Mouse (Mus musculus): Measurements from ENCODE around the gene Ppfibp1. TPM values are rescaled to one million over a fixed set of nuclear protein-coding genes. Genes with fewer than 3 reads are reported as not detected.

The Ppfibp1 gene
- total and polyA plus RNA-seq, 3 experiments: 23.4 to 28.2 (median 28.2) TPM

DNA sequence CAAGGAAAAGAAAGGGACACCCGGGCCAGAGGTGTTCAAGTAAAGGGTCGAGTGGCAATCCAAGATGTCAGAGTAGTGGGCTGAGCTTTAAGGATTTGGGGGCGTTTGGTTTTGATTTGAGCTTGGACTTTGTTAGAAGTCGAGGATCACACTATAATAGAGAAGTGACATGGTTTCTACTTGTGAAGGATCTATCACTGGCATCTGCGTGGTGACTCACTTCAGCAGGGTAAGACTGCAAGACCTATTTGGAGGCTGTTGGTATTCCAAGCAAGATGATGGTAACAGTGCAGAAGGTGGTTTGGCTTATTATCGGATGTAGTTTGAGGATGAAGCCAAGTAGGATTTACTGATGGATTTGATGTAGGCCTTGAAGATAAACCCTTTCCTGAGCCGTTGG, 155.3 kb downstream of the Ppfibp1 start:
- peak; percentile 17 for DNase-seq (ENCODE audit: extremely low read depth)
- Histone ChIP-seq H3K27me3 (replicated peaks) (no peaks in the 10 kb centered on the region), H3K9ac (ENCODE audit: insufficient read depth, low read depth) (peak overlapping the region; percentile 62), H3K4me3 (replicated peaks in 1 of 3; ENCODE audit: low read depth in 2 of 3, low read length in 2 of 3, poor library complexity in 1 of 3) (peak overlapping the region; percentile 86 to 97 (median 97)), H3K4me1 (ENCODE audit: control insufficient read depth in 1 of 2, insufficient read depth in 2 of 2) (peaks cover 9 to 20% of the 10 kb centered on the region in 2 experiments), H3K79me2 (replicated peaks; ENCODE audit: control insufficient read depth, extremely low read depth, insufficient read depth, poor library complexity, severe bottlenecking) (peaks cover 28% of the 10 kb centered on the region), H3K36me3 (replicated peaks in 1 of 2; ENCODE audit: control insufficient read depth in 1 of 2, insufficient read depth in 1 of 2, low read length in 1 of 2) (peaks cover 26 to 37% of the 10 kb centered on the region in 2 experiments), H3K27ac (ENCODE audit: insufficient read depth, low read depth) (no peak overlapping the region), H3K9me3 (replicated peaks; ENCODE audit: low read length) (peaks cover 2% of the 10 kb centered on the region), H3K4me2 (ENCODE audit: insufficient read depth, low read depth, poor library complexity, severe bottlenecking) (peak overlapping the region; percentile 88)
- TF ChIP-seq CHD1 (IDR thresholded peaks at IDR 0.05; ENCODE audit: low read depth, low read length) (no peak), NRF1 (IDR thresholded peaks at IDR 0.05; ENCODE audit: low read depth, low read length) (no peak), ELF1 (IDR thresholded peaks at IDR 0.05; ENCODE audit: low read depth, low read length) (no peak), MAZ (IDR thresholded peaks at IDR 0.05; ENCODE audit: low read depth, low read length) (no peak), MEF2A (IDR thresholded peaks at IDR 0.05; ENCODE audit: borderline replicate concordance, low read depth, low read length) (no peak), PAX5 (IDR thresholded peaks at IDR 0.05; ENCODE audit: low read length) (no peak), JUN (IDR thresholded peaks at IDR 0.05; ENCODE audit: insufficient read depth, low read depth, low read length) (no peak), MYC (IDR thresholded peaks at IDR 0.05; ENCODE audit: low read depth, low read length) (no peak), POLR2A (IDR thresholded peaks at IDR 0.05; ENCODE audit: low read depth, low read length) (no peak)
- dilution Hi-C loops (cut with MboI; ENCODE audit: extremely low pct_ligation_motif_present, extremely low pct_unique_long_range_greater_than_20kb, low sequenced_read_pairs): no loop called here
- in situ Hi-C loops (cut with MboI; ENCODE audit: low pct_ligation_motif_present, low pct_unique_long_range_greater_than_20kb, low sequenced_read_pairs): no loop called here

DNA sequence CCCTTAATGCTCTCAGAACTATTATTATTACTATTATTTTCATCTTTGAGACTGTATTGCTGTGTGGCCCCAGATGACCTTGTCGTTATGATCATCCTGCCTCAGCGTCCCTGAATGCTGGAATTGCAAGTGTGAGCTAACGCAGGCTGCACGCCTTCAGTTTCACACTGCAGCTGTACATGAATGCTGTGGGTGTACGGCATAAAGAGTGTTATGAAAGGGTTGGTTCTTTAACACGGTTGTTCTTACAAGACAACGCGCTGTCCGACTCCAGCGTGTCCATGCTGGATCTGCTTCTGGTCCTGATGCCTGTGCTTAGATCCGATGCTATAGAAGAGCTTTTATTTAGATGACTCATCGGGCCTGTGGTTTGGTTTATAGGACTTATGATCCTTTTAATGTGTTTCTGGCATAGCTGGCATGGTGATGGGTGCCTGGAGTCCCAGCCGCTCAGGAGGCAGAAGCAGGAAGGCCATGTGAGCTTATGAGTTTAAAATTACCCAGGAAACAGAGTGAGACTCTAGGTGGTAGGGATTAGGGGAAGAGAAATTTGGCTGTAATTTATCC, 161.0 kb downstream of the Ppfibp1 start:
- peaks cover 15% of the 10 kb centered on the region for H3K79me2 ChIP-seq (replicated peaks; ENCODE audit: control insufficient read depth, extremely low read depth, insufficient read depth, poor library complexity, severe bottlenecking)
- no peak for DNase-seq (ENCODE audit: extremely low read depth)
- in situ Hi-C loops (cut with MboI; ENCODE audit: low pct_ligation_motif_present, low pct_unique_long_range_greater_than_20kb, low sequenced_read_pairs) (no loop called here), dilution Hi-C loops (cut with MboI; ENCODE audit: extremely low pct_ligation_motif_present, extremely low pct_unique_long_range_greater_than_20kb, low sequenced_read_pairs) (no loop called here)
- TF ChIP-seq MYC (IDR thresholded peaks at IDR 0.05; ENCODE audit: low read depth, low read length): no peak
- TF ChIP-seq CHD2 (IDR thresholded peaks at IDR 0.05; ENCODE audit: low read length): no peak
- TF ChIP-seq CTCF (conservative IDR thresholded peaks at IDR 0.05 in 1 of 2, IDR thresholded peaks at IDR 0.05 in 1 of 2; ENCODE audit: low read depth in 2 of 2, low read length in 2 of 2): no peak
- no peak for TF ChIP-seq MAX (IDR thresholded peaks at IDR 0.05; ENCODE audit: low read length)
- no peak for TF ChIP-seq SIN3A (IDR thresholded peaks at IDR 0.05; ENCODE audit: low read length)
- TF ChIP-seq RAD21 (IDR thresholded peaks at IDR 0.05; ENCODE audit: low read depth, low read length): no peak
- no peak for TF ChIP-seq HCFC1 (IDR thresholded peaks at IDR 0.05; ENCODE audit: low read depth, low read length)
- no peak for TF ChIP-seq NELFE (IDR thresholded peaks at IDR 0.05; ENCODE audit: low read depth, low read length)
- TF ChIP-seq UBTF (IDR thresholded peaks at IDR 0.05; ENCODE audit: low read depth, low read length): no peak
- TF ChIP-seq ZNF384 (IDR thresholded peaks at IDR 0.05; ENCODE audit: low read depth, low read length): no peak
- H3K36me3 ChIP-seq (replicated peaks in 1 of 2; ENCODE audit: control insufficient read depth in 1 of 2, insufficient read depth in 1 of 2, low read length in 1 of 2): peaks cover 64 to 92% of the 10 kb centered on the region in 2 experiments
- no peak overlapping the region for H3K4me3 ChIP-seq (replicated peaks in 1 of 3; ENCODE audit: low read depth in 2 of 3, low read length in 2 of 3, poor library complexity in 1 of 3)
- H3K9ac ChIP-seq (ENCODE audit: insufficient read depth, low read depth): no peak overlapping the region
- H3K4me1 ChIP-seq (ENCODE audit: control insufficient read depth in 1 of 2, insufficient read depth in 2 of 2): peaks cover 4 to 11% of the 10 kb centered on the region in 2 experiments; a peak in 3 of 4 replicates
- H3K4me2 ChIP-seq (ENCODE audit: insufficient read depth, low read depth, poor library complexity, severe bottlenecking): no peak overlapping the region
- no peak overlapping the region for H3K27ac ChIP-seq (ENCODE audit: insufficient read depth, low read depth)
- no peaks in the 10 kb centered on the region for H3K9me3 ChIP-seq (replicated peaks; ENCODE audit: low read length)
- H3K27me3 ChIP-seq (replicated peaks): no peaks in the 10 kb centered on the region
